Mouse (Mus musculus): ENCODE results near the gene Sepsecs.

Sepsecs gene

GRCm38 (mm10) chr5:52610306-52610705 is 59.2 kb downstream of the Sepsecs start:
- DNase-seq (ENCODE audit: low spot score in 2 of 2), result no peak

- no peak for DNase-seq (ENCODE audit: low spot score in 2 of 2)
These were observed 59.8 kb downstream of the Sepsecs start for GRCm38 (mm10) chr5:52609672-52610071.

DNA sequence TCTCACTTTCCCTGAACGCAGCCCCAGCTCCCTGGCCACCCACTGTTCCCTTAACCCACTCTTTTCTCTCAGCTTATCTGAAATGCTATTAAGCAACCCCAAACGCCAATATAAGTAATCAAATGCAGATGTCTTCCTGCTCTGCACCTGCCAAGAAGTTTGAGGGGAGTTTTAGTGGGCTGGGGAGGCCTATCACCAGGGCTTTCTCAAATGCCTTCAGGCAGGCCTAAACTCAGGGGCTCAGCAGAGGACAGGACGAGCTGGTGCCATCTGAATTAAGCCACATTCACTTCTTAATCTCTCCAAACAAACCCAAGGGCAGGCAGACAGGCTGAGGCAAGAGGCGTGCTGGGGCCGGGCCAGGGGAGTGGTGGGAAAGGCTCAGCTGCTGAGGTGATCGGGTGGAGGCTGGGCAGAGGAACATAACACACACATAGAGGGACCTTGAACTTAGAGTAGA is 64.9 kb downstream of the Sepsecs start:
- DNase-seq (ENCODE audit: low spot score in 2 of 2), result no peak

GRCm38 (mm10) chr5:52590612-52591011 is 78.9 kb downstream of the Sepsecs start:
- no peak for DNase-seq (ENCODE audit: low spot score in 2 of 2)

All from spleen, postnatal 4 days (tissue).